Mouse (Mus musculus): Measurements from ENCODE around the gene Ccr1l1. TPM values are rescaled to one million over a fixed set of nuclear protein-coding genes. Genes with fewer than 3 reads are reported as not detected.

Ccr1l1 gene
- polyA plus RNA-seq, 1 experiment from 2014 or later, result not detected

GRCm38 (mm10) chr9:123951176-123951575, 27.0 kb downstream of the Ccr1l1 start:
- Histone ChIP-seq H3K27ac (ENCODE audit: low read length) (no peak overlapping the region), H3K36me3 (ENCODE audit: control insufficient read depth, insufficient read depth, low read length) (no peaks in the 10 kb centered on the region), H3K4me1 (ENCODE audit: control insufficient read depth, insufficient read depth, low read length) (no peaks in the 10 kb centered on the region), H3K27me3 (ENCODE audit: control insufficient read depth, insufficient read depth, low read length) (no peaks in the 10 kb centered on the region), H3K4me3 (ENCODE audit: low read depth, low read length) (no peak overlapping the region), H3K9ac (replicated peaks; ENCODE audit: low read depth, low read length) (no peak overlapping the region), H3K4me2 (replicated peaks; ENCODE audit: low read depth, low read length) (no peak overlapping the region), H3K9me3 (ENCODE audit: control insufficient read depth, low read depth, low read length) (no peaks in the 10 kb centered on the region)
- no peak for ATAC-seq (ENCODE audit: insufficient number of reproducible peaks, insufficient read depth, low FRiP score, low read depth)
- WGBS, result 91% methylated on average over 1 of the region's 1 CpGs

GRCm38 (mm10) chr9:123949432-123949831, 28.8 kb downstream of the Ccr1l1 start:
- H3K4me3 ChIP-seq (ENCODE audit: low read depth, low read length), result no peak overlapping the region
- WGBS, result 85% methylated on average over 2 of the region's 2 CpGs
- no peak overlapping the region for H3K4me2 ChIP-seq (replicated peaks; ENCODE audit: low read depth, low read length)
- no peaks in the 10 kb centered on the region for H3K9me3 ChIP-seq (ENCODE audit: control insufficient read depth, low read depth, low read length)
- no peak for ATAC-seq (ENCODE audit: insufficient number of reproducible peaks, insufficient read depth, low FRiP score, low read depth)
- no peaks in the 10 kb centered on the region for H3K4me1 ChIP-seq (ENCODE audit: control insufficient read depth, insufficient read depth, low read length)
- no peaks in the 10 kb centered on the region for H3K36me3 ChIP-seq (ENCODE audit: control insufficient read depth, insufficient read depth, low read length)
- no peak overlapping the region for H3K27ac ChIP-seq (ENCODE audit: low read length)
- H3K27me3 ChIP-seq (ENCODE audit: control insufficient read depth, insufficient read depth, low read length), result no peaks in the 10 kb centered on the region
- H3K9ac ChIP-seq (replicated peaks; ENCODE audit: low read depth, low read length), result no peak overlapping the region

GRCm38 (mm10) chr9:123947815-123948214, 30.4 kb downstream of the Ccr1l1 start:
- no peak overlapping the region for H3K9ac ChIP-seq (replicated peaks; ENCODE audit: low read depth, low read length)
- ATAC-seq (ENCODE audit: insufficient number of reproducible peaks, insufficient read depth, low FRiP score, low read depth), result no peak
- no peaks in the 10 kb centered on the region for H3K4me1 ChIP-seq (ENCODE audit: control insufficient read depth, insufficient read depth, low read length)
- no peaks in the 10 kb centered on the region for H3K27me3 ChIP-seq (ENCODE audit: control insufficient read depth, insufficient read depth, low read length)
- H3K36me3 ChIP-seq (ENCODE audit: control insufficient read depth, insufficient read depth, low read length), result no peaks in the 10 kb centered on the region
- H3K27ac ChIP-seq (ENCODE audit: low read length), result no peak overlapping the region
- no peak overlapping the region for H3K4me2 ChIP-seq (replicated peaks; ENCODE audit: low read depth, low read length)
- 86% methylated on average over 1 of the region's 1 CpGs for WGBS
- no peaks in the 10 kb centered on the region for H3K9me3 ChIP-seq (ENCODE audit: control insufficient read depth, low read depth, low read length)
- no peak overlapping the region for H3K4me3 ChIP-seq (ENCODE audit: low read depth, low read length)

- H3K4me2 ChIP-seq (replicated peaks; ENCODE audit: low read depth, low read length), result no peak overlapping the region
- WGBS, result 77% methylated on average over 3 of the region's 3 CpGs
- no peak overlapping the region for H3K27ac ChIP-seq (ENCODE audit: low read length)
- no peak for ATAC-seq (ENCODE audit: insufficient number of reproducible peaks, insufficient read depth, low FRiP score, low read depth)
- H3K36me3 ChIP-seq (ENCODE audit: control insufficient read depth, insufficient read depth, low read length), result no peaks in the 10 kb centered on the region
- no peak overlapping the region for H3K9ac ChIP-seq (replicated peaks; ENCODE audit: low read depth, low read length)
- no peaks in the 10 kb centered on the region for H3K27me3 ChIP-seq (ENCODE audit: control insufficient read depth, insufficient read depth, low read length)
- no peak overlapping the region for H3K4me3 ChIP-seq (ENCODE audit: low read depth, low read length)
- H3K9me3 ChIP-seq (ENCODE audit: control insufficient read depth, low read depth, low read length), result no peaks in the 10 kb centered on the region
- H3K4me1 ChIP-seq (ENCODE audit: control insufficient read depth, insufficient read depth, low read length), result no peaks in the 10 kb centered on the region
Measured at GRCm38 (mm10) chr9:123942025-123942424, 36.2 kb downstream of the Ccr1l1 start.

GRCm38 (mm10) chr9:123941316-123941715, 36.9 kb downstream of the Ccr1l1 start:
- WGBS, result 72% methylated on average over 2 of the region's 2 CpGs
- H3K9ac ChIP-seq (replicated peaks; ENCODE audit: low read depth, low read length), result no peak overlapping the region

GRCm38 (mm10) chr9:123940628-123941027, 37.6 kb downstream of the Ccr1l1 start:
- H3K4me3 ChIP-seq (ENCODE audit: low read depth, low read length), result no peak overlapping the region
- no peak for ATAC-seq (ENCODE audit: insufficient number of reproducible peaks, insufficient read depth, low FRiP score, low read depth)
- H3K9me3 ChIP-seq (ENCODE audit: control insufficient read depth, low read depth, low read length), result no peaks in the 10 kb centered on the region
- no peaks in the 10 kb centered on the region for H3K4me1 ChIP-seq (ENCODE audit: control insufficient read depth, insufficient read depth, low read length)
- no peaks in the 10 kb centered on the region for H3K36me3 ChIP-seq (ENCODE audit: control insufficient read depth, insufficient read depth, low read length)
- H3K4me2 ChIP-seq (replicated peaks; ENCODE audit: low read depth, low read length), result no peak overlapping the region
- no peaks in the 10 kb centered on the region for H3K27me3 ChIP-seq (ENCODE audit: control insufficient read depth, insufficient read depth, low read length)
- no peak overlapping the region for H3K27ac ChIP-seq (ENCODE audit: low read length)
- no peak overlapping the region for H3K9ac ChIP-seq (replicated peaks; ENCODE audit: low read depth, low read length)

More at GRCm38 (mm10) chr9:123941316-123941715, 36.9 kb downstream of the Ccr1l1 start:
- Histone ChIP-seq H3K27ac (ENCODE audit: low read length) (no peak overlapping the region), H3K4me3 (ENCODE audit: low read depth, low read length) (no peak overlapping the region), H3K4me1 (ENCODE audit: control insufficient read depth, insufficient read depth, low read length) (no peaks in the 10 kb centered on the region), H3K9me3 (ENCODE audit: control insufficient read depth, low read depth, low read length) (no peaks in the 10 kb centered on the region), H3K36me3 (ENCODE audit: control insufficient read depth, insufficient read depth, low read length) (no peaks in the 10 kb centered on the region), H3K27me3 (ENCODE audit: control insufficient read depth, insufficient read depth, low read length) (no peaks in the 10 kb centered on the region), H3K4me2 (replicated peaks; ENCODE audit: low read depth, low read length) (no peak overlapping the region)
- no peak for ATAC-seq (ENCODE audit: insufficient number of reproducible peaks, insufficient read depth, low FRiP score, low read depth)

GRCm38 (mm10) chr9:123940168-123940567, 38.0 kb downstream of the Ccr1l1 start:
- WGBS, result 65% methylated on average over 1 of the region's 1 CpGs
- H3K4me3 ChIP-seq (ENCODE audit: low read depth, low read length), result no peak overlapping the region
- no peaks in the 10 kb centered on the region for H3K4me1 ChIP-seq (ENCODE audit: control insufficient read depth, insufficient read depth, low read length)
- ATAC-seq (ENCODE audit: insufficient number of reproducible peaks, insufficient read depth, low FRiP score, low read depth), result no peak
- no peaks in the 10 kb centered on the region for H3K36me3 ChIP-seq (ENCODE audit: control insufficient read depth, insufficient read depth, low read length)
- no peaks in the 10 kb centered on the region for H3K27me3 ChIP-seq (ENCODE audit: control insufficient read depth, insufficient read depth, low read length)
- H3K4me2 ChIP-seq (replicated peaks; ENCODE audit: low read depth, low read length), result no peak overlapping the region
- no peak overlapping the region for H3K9ac ChIP-seq (replicated peaks; ENCODE audit: low read depth, low read length)
- no peaks in the 10 kb centered on the region for H3K9me3 ChIP-seq (ENCODE audit: control insufficient read depth, low read depth, low read length)
- H3K27ac ChIP-seq (ENCODE audit: low read length), result no peak overlapping the region

- Histone ChIP-seq H3K27ac (ENCODE audit: low read length) (no peak overlapping the region), H3K9me3 (ENCODE audit: control insufficient read depth, low read depth, low read length) (no peaks in the 10 kb centered on the region), H3K4me1 (ENCODE audit: control insufficient read depth, insufficient read depth, low read length) (no peaks in the 10 kb centered on the region), H3K9ac (replicated peaks; ENCODE audit: low read depth, low read length) (no peak overlapping the region), H3K4me3 (ENCODE audit: low read depth, low read length) (no peak overlapping the region), H3K36me3 (ENCODE audit: control insufficient read depth, insufficient read depth, low read length) (no peaks in the 10 kb centered on the region), H3K4me2 (replicated peaks; ENCODE audit: low read depth, low read length) (no peak overlapping the region), H3K27me3 (ENCODE audit: control insufficient read depth, insufficient read depth, low read length) (no peaks in the 10 kb centered on the region)
- no peak for ATAC-seq (ENCODE audit: insufficient number of reproducible peaks, insufficient read depth, low FRiP score, low read depth)
- WGBS, result 96% methylated on average over 2 of the region's 2 CpGs
Measured at GRCm38 (mm10) chr9:123937989-123938388, 40.2 kb downstream of the Ccr1l1 start.

- Histone ChIP-seq H3K9ac (replicated peaks; ENCODE audit: low read depth, low read length) (no peak overlapping the region), H3K27ac (ENCODE audit: low read length) (no peak overlapping the region), H3K9me3 (ENCODE audit: control insufficient read depth, low read depth, low read length) (no peaks in the 10 kb centered on the region), H3K4me3 (ENCODE audit: low read depth, low read length) (no peak overlapping the region), H3K4me1 (ENCODE audit: control insufficient read depth, insufficient read depth, low read length) (no peaks in the 10 kb centered on the region), H3K4me2 (replicated peaks; ENCODE audit: low read depth, low read length) (no peak overlapping the region), H3K36me3 (ENCODE audit: control insufficient read depth, insufficient read depth, low read length) (no peaks in the 10 kb centered on the region), H3K27me3 (ENCODE audit: control insufficient read depth, insufficient read depth, low read length) (no peaks in the 10 kb centered on the region)
- 71% methylated on average over 9 of the region's 9 CpGs for WGBS
- no peak for ATAC-seq (ENCODE audit: insufficient number of reproducible peaks, insufficient read depth, low FRiP score, low read depth)
Measured at GRCm38 (mm10) chr9:123936604-123937280, 41.5 kb downstream of the Ccr1l1 start.

Data from stomach, embryonic 14.5 days (tissue).